Mouse (Mus musculus) lung, postnatal 10 days (tissue): Measurements from ENCODE around the gene Mertk.

Experiments
- DNase-seq: peaks from one replicate; pipeline ENCODE4 v3.0.0; 2021

Mertk gene

DNA sequence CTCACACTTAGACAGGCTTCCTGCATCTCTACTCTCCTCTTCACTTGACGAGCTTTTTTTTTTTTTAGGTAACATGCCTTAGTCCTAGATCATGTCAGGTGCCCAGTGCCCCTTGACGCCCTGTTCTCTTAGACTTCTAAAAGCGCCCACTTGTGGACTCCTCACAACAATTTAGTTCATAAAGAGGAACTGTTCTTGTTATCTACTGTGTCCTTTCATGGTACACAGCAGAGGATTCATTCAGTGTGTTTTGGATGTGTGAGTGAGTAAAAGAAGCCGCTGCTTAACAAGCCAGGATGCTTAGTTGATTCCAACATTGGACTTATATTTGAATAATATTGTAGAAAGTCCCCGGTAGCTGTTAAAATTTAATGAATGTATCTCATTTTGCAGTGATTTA, 125.1 kb downstream of the Mertk start:
- DNase-seq, result no peak

DNA sequence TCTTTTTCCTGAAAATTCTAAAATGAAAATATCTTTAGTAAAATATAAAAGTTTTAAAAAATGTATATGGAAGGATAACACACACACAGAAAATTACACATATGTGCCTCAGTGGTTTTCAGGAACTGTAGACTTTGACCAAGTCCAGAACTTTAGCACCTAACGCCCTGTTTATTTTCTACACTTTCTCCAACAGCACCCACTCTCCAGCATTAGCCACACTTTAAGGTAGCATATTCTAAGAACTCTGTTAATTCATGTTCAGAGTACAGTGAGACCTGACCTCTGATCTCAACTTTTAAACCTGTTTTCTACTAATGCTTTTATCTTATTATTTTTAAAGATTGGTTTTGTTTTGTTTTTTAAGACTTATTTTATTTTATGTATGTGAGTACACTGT, 129.0 kb downstream of the Mertk start:
- DNase-seq, result no peak

DNA sequence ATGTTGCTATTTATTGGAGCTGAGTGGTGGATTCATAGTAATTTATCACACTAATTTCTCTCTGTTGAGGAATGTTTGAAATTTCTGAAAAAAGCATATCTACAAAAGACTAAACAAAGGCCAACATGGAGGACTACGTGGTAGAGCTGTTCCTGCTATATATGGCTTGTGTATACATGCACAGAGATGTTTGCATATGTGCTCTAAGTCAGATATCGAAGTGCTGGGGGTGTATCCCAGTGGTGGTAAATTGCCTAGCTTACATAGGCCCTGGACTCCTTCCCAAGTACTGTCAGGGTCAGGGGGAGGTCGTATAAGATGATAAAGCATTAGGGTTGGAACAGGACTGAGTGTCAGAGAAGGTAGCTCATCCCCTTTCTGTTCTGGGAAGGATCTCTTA, 133.9 kb downstream of the Mertk start:
- DNase-seq, result no peak

- no peak for DNase-seq
Measured at GRCm38 (mm10) chr2:128833035-128833434, 134.3 kb downstream of the Mertk start.

DNA sequence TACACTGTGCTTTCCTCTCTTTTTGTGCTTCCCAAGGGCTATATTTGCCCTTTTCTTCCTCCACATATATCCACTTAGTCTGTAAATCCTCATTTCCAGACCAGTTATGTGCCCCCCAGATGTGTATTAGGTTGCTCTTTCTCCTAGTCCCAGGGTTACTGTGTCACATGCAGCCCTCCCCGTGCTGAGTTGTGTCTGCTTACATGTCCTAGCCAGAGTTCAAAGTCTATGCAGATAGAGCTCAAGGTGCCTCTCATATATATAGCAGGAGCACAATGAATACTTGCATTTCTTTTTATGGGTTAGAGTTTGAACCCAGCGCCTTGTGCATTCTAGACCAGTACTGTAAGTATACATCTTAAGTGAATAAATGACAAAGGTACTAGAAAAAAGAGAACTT, 134.7 kb downstream of the Mertk start:
- no peak for DNase-seq

GRCm38 (mm10) chr2:128837531-128837930, 138.8 kb downstream of the Mertk start:
- no peak for DNase-seq

DNA sequence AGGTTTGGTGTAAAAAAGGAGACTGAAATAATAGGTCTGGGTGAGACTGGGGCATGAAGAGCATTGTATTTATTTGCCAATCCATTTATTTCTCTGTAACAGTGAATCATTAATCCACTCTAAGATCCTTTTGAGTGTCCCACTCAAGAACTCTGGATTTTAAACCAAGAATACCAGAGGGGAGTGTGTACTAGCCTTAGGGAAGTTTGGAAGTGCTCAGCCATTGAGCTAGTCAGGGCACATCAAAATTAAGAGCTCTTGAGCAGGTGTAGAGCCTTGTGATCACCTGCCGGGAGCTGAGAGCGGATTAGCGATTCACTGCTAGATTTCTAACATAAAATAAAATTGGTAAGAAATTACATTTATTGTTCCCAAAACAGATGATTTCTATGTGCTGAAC, 139.9 kb downstream of the Mertk start:
- DNase-seq, result no peak

- DNase-seq, result no peak
Measured at GRCm38 (mm10) chr2:128839501-128839900, 140.7 kb downstream of the Mertk start.

DNA sequence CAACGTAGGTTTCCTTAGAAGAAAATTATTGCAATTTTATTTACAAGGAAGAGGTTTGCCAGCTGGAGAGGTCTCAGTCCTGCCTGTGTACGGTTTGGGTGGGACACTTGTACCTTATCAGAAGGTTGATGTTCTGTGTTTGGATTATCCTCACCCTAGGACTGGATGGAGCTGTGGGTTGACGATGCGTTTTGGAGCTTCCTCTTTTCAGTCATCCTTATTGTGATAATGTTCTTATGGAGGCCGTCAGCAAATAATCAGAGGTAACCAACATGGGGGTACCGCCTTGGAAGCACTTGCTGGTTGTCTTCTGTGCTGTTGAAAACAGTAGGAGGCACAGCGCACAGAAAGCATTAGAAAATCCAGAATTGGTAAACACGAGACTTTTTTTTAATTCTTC, 143.7 kb downstream of the Mertk start:
- no peak for DNase-seq

DNA sequence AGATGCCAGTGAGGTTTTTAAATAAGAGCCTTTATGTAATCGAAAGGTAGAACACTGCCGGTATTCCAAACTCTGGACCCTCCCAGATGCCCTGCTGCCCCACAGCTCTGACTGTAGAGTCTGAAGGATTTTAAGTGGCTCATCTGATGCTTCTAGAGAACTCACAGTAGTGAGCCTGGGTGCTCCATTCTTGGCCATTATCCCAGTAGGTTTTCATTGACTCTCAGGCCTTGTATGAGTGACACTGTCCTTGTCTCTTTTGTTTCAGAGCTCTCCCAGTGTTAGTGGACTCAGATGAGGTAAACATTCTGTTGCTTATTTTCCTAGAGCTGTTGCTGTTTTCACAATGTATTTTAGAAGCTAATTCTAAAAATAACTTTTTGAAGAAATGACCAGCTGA, 151.3 kb downstream of the Mertk start:
- DNase-seq, result no peak
